Mouse (Mus musculus): ENCODE measurements around the gene Commd2.

Commd2 gene

GRCm38 (mm10) chr3:57612430-57612997 lies 39.0 kb downstream of the Commd2 start:
- DNase-seq = no peak

GRCm38 (mm10) chr3:57611776-57612175 lies 39.7 kb downstream of the Commd2 start:
- DNase-seq = no peak

GRCm38 (mm10) chr3:57604618-57605015 lies 46.9 kb downstream of the Commd2 start:
- DNase-seq = no peak

GRCm38 (mm10) chr3:57603891-57604617 lies 47.5 kb downstream of the Commd2 start:
- no peak for DNase-seq

GRCm38 (mm10) chr3:57602610-57603009 lies 48.9 kb downstream of the Commd2 start:
- no peak for DNase-seq

- peak; percentile 31 for DNase-seq
These were observed 54.9 kb downstream of the Commd2 start for GRCm38 (mm10) chr3:57596566-57596965.

- no peak for DNase-seq
These were observed 56.0 kb downstream of the Commd2 start for GRCm38 (mm10) chr3:57595506-57595905.

All from lung, postnatal 10 days (tissue).